Mouse (Mus musculus): ENCODE measurements around the gene Zbtb17. TPM values are rescaled to one million over a fixed set of nuclear protein-coding genes. Genes with fewer than 3 reads are reported as not detected.

Zbtb17 gene
- total RNA-seq, 2 experiments from 2014 or later: 33.8 to 34.6 TPM

GRCm38 (mm10) chr4:141487581-141487980, 43.1 kb downstream of the Zbtb17 start:
- TF ChIP-seq CTCF (conservative IDR thresholded peaks at IDR 0.05): no peak
- Histone ChIP-seq H3K4me3 (no peak overlapping the region), H3K27ac (no peak overlapping the region)
- no peak for DNase-seq (ENCODE audit: low spot score in 2 of 2)

DNA sequence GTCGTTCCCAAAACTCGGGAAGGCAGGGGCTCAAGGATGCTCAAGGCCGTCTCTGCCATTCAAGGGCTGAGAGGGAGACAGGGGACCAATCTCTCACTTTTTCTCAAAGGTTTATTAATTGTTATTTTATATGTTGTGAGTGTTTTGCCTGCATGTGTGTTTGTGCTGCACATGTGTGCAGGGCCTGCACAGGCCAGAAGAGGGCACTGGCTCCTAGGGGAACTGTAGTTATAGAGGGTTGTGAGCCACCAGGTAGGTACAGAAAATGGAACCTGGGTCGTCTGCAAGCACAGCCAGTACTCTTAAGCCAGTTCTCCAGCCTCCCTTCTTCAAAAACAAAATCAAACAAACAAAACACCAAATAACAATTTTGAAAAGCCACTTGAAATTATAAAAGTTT, 44.2 kb downstream of the Zbtb17 start:
- H3K27ac ChIP-seq: no peak overlapping the region
- TF ChIP-seq CTCF (conservative IDR thresholded peaks at IDR 0.05): peak; percentile 71
- no peak overlapping the region for H3K4me3 ChIP-seq
- no peak for DNase-seq (ENCODE audit: low spot score in 2 of 2)

GRCm38 (mm10) chr4:141500637-141501036, 56.2 kb downstream of the Zbtb17 start:
- no peak for DNase-seq (ENCODE audit: low spot score in 2 of 2)
- TF ChIP-seq CTCF (conservative IDR thresholded peaks at IDR 0.05): no peak
- Histone ChIP-seq H3K4me3 (no peak overlapping the region), H3K27ac (peak overlapping the region; percentile 85)

GRCm38 (mm10) chr4:141501058-141501457, 56.6 kb downstream of the Zbtb17 start:
- no peak overlapping the region for H3K4me3 ChIP-seq
- peak in 1 of 2 experiments; percentile 31 for DNase-seq (ENCODE audit: low spot score in 2 of 2)
- no peak for TF ChIP-seq CTCF (conservative IDR thresholded peaks at IDR 0.05)
- peak overlapping the region; percentile 85 for H3K27ac ChIP-seq

- no peak for TF ChIP-seq CTCF (conservative IDR thresholded peaks at IDR 0.05)
- Histone ChIP-seq H3K4me3 (no peak overlapping the region), H3K27ac (peak overlapping the region; percentile 81)
- DNase-seq (ENCODE audit: low spot score in 2 of 2): peak in 1 of 2 experiments; percentile 21
These were observed 58.3 kb downstream of the Zbtb17 start for GRCm38 (mm10) chr4:141502723-141503122.

GRCm38 (mm10) chr4:141504471-141504870, 60.0 kb downstream of the Zbtb17 start:
- no peak for DNase-seq (ENCODE audit: low spot score in 2 of 2)
- Histone ChIP-seq H3K4me3 (no peak overlapping the region), H3K27ac (0 out of 2 replicates have a peak overlapping the region, but pooled peaks have one; percentile 20)
- TF ChIP-seq CTCF (conservative IDR thresholded peaks at IDR 0.05): no peak

GRCm38 (mm10) chr4:141505810-141506209, 61.4 kb downstream of the Zbtb17 start:
- H3K4me3 ChIP-seq: no peak overlapping the region; the same call in 1 of the 2 replicates
- TF ChIP-seq CTCF (conservative IDR thresholded peaks at IDR 0.05): no peak
- peak overlapping the region; percentile 78; the same call in 1 of the 2 replicates for H3K27ac ChIP-seq
- no peak for DNase-seq (ENCODE audit: low spot score in 2 of 2)

DNA sequence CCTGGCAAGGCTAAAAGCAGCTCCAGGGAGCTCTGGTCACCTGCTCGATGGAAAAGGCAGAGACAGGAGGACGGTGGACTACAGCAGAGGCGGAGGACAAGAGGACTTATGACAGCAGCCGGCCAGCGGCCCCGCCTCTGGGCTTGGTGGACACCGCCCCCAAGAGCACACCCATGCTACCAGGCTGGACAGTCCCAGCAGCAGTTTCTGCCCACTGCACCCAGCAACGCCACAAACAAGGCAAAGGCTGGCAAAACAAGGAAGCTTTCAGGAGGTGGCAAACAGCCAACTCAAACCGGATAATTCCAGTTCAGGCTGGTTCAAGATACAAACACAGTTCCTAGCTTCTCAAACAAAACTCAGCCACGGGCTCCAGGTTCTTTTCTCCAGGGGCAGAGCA, 61.9 kb downstream of the Zbtb17 start:
- TF ChIP-seq CTCF (conservative IDR thresholded peaks at IDR 0.05): no peak
- Histone ChIP-seq H3K27ac (peak overlapping the region; percentile 78), H3K4me3 (no peak overlapping the region; the same call in 1 of the 2 replicates)
- DNase-seq (ENCODE audit: low spot score in 2 of 2): peak; percentile 66 to 80

DNA sequence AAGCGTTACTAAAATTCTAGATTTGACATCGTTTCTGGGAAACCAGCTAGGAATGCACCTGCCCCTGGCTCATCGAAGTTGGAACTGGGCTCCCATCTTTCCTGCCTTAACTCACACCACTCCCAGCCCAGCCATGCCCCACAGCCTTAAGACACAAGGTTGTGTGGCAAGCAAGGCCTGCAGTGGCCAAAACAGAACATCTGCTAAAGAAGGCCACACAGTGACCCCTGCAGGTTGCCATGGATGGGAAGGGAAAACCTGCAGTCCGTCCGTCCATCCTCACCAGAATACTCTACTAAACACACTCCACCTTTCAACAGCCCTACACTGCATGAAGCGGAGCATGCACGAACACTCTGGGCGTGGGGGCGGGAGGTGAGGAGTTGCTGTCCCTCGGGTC, 62.4 kb downstream of the Zbtb17 start:
- peak; percentile 54 for TF ChIP-seq CTCF (conservative IDR thresholded peaks at IDR 0.05)
- H3K4me3 ChIP-seq: no peak overlapping the region
- DNase-seq (ENCODE audit: low spot score in 2 of 2): no peak
- H3K27ac ChIP-seq: peak overlapping the region; percentile 78

DNA sequence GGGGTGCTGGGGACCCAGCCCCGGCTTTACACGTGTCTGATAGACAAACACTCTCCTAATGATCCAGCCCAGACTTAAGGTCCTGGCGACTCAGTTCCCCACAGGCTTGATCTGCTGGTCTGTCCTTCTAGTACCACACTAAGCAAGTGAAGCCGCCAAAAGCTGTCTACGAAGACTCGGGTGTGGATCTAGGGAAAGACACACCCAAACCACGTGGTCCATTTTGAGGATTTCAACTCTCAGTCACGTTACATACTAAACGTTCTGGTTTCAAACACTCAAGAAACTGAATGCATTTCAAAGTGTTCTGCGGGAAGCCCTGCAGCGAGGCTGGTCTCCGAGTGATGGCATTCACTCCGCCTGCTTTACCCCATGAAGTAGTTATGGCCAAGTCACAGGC, 66.0 kb downstream of the Zbtb17 start:
- TF ChIP-seq CTCF (conservative IDR thresholded peaks at IDR 0.05): no peak
- Histone ChIP-seq H3K4me3 (no peak overlapping the region), H3K27ac (no peak overlapping the region)
- no peak for DNase-seq (ENCODE audit: low spot score in 2 of 2)

DNA sequence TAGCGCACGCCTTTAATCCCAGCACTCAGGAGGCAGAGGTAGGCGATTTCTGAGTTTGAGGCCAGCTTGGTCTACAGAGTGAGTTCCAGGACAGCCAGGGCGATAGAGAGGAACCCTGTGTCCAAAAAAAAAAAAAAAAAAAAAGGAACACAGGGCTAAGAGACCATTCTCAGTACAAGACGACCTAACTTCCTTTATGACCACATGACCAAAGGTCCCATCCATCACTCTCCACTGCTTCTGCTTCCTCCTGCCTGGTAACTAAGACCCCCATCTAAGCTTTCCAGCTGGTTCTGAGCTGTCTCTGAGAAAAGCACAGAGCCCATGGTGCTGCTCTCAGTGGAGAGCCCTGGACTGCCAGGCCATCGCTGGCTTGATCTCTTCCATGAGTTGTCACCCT, 67.7 kb downstream of the Zbtb17 start:
- DNase-seq (ENCODE audit: low spot score in 2 of 2): no peak
- H3K27ac ChIP-seq: peak overlapping the region; percentile 25; the same call in 1 of the 2 replicates
- TF ChIP-seq CTCF (conservative IDR thresholded peaks at IDR 0.05): no peak
- no peak overlapping the region for H3K4me3 ChIP-seq

GRCm38 (mm10) chr4:141514179-141514641, 69.8 kb downstream of the Zbtb17 start:
- TF ChIP-seq CTCF (conservative IDR thresholded peaks at IDR 0.05): no peak
- no peak for DNase-seq (ENCODE audit: low spot score in 2 of 2)
- Histone ChIP-seq H3K4me3 (no peak overlapping the region), H3K27ac (no peak overlapping the region)

Other genes starting within 250 kb of the Zbtb17 start
- gene Rsg1, start 230.7 kb upstream of the Zbtb17 start, total RNA-seq (2021): 1 to 10 TPM; 2.5 to 5.4 TPM
- 10 to 100 TPM; 15.5 to 16.2 TPM for gene Arhgef19, start 205.2 kb upstream of the Zbtb17 start, total RNA-seq (2021)
- 1 to 10 TPM in 1 of 2 experiments, under 1 TPM in 1; 0.86 to 1.3 TPM for gene Epha2, start 143.4 kb upstream of the Zbtb17 start, total RNA-seq (2021)
- gene Fam131c, start 76.4 kb upstream of the Zbtb17 start, total RNA-seq (2021): 1 to 10 TPM; 2.5 to 2.6 TPM
- gene Clcnka, start 45.9 kb upstream of the Zbtb17 start, total RNA-seq (2021): not detected
- not detected for gene Clcnkb, start 28.6 kb upstream of the Zbtb17 start, total RNA-seq (2021)
- under 1 TPM in 1 of 2 experiments, not detected in 1; 0.12 TPM for gene Hspb7, start 23.9 kb upstream of the Zbtb17 start, total RNA-seq (2021)
- gene Srarp, start 8.5 kb upstream of the Zbtb17 start, total RNA-seq (2021): 1 to 10 TPM; 4.1 to 5.3 TPM
- 10 to 100 TPM; 56.0 to 68.1 TPM for gene Spen, start 93.9 kb downstream of the Zbtb17 start, total RNA-seq (2021)
- gene Fblim1, start 161.4 kb downstream of the Zbtb17 start, total RNA-seq (2021): under 1 TPM; 0.47 to 0.90 TPM
- gene Tmem82, start 174.0 kb downstream of the Zbtb17 start, total RNA-seq (2021): under 1 TPM; 0.37 to 0.56 TPM
- 1 to 10 TPM; 1.6 to 3.6 TPM for gene Slc25a34, start 179.2 kb downstream of the Zbtb17 start, total RNA-seq (2021)
- 10 to 100 TPM; 74.1 to 80.6 TPM for gene Plekhm2, start 220.2 kb downstream of the Zbtb17 start, total RNA-seq (2021)
- gene Rsc1a1, start 240.9 kb downstream of the Zbtb17 start, total RNA-seq (2021): not detected